Mouse (Mus musculus) heart, embryonic 10.5 days (tissue): ENCODE measurements around the gene Wdcp. TPM values are rescaled to one million over a fixed set of nuclear protein-coding genes. Genes with fewer than 3 reads are reported as not detected.
"Not testable (repeated sequence)": the region's sequence is repeated elsewhere in the genome, so short reads cannot be mapped to it uniquely, and the experiment has no call there.

Experiments
- DNase-seq: peaks from one replicate; pipeline ENCODE4 v3.0.0-alpha.2; 2017; ENCODE audit warnings: low spot score
- H3K27ac ChIP-seq: fragments of 300-500 bp; sonication (generic); 2 replicates; pipeline ENCODE4 v1.5.1; 2016; ENCODE audit warnings: mild to moderate bottlenecking
- H3K27me3 ChIP-seq: fragments of 300-500 bp; sonication (generic); 2 replicates; pipeline ENCODE4 v1.6.1; 2016; ENCODE audit warnings: mild to moderate bottlenecking; ENCODE audit not compliant: poor library complexity, insufficient read depth, severe bottlenecking
- H3K36me3 ChIP-seq: fragments of 300-500 bp; sonication (generic); 2 replicates; pipeline ENCODE4 v1.6.1; 2016; ENCODE audit warnings: mild to moderate bottlenecking, moderate library complexity
- H3K4me1 ChIP-seq: fragments of 300-500 bp; sonication (generic); 2 replicates; pipeline ENCODE4 v1.6.1; 2016; ENCODE audit warnings: mild to moderate bottlenecking
- H3K4me3 ChIP-seq: fragments of 300-500 bp; sonication (generic); 2 replicates; pipeline ENCODE4 v1.5.1; 2016; ENCODE audit warnings: mild to moderate bottlenecking, moderate library complexity
- H3K9me3 ChIP-seq: fragments of 300-500 bp; sonication (generic); 2 replicates; pipeline ENCODE4 v1.6.1; 2016; ENCODE audit warnings: mild to moderate bottlenecking, moderate library complexity
- WGBS: fragments of 180-500 bp; shearing (Covaris S2); methylation state at CpG from one replicate; pipeline ENCODE4 v1.1.7; 2016; 5-methylcytosine and 5-hydroxymethylcytosine counted together
- polyA plus RNA-seq: library from polyadenylated mRNA; unstranded; fragments of >200 nt; fragmentation: Nextera tagmentation; extraction: Ambion mirVana; gene quantifications from 2 replicates; pipeline ENCODE4 v1.2.1, GENCODE M21; 2016

Gene Wdcp
- polyA plus RNA-seq, 1 experiment from 2014 or later, result 18.4 TPM

- no peaks in the 10 kb centered on the region for H3K9me3 ChIP-seq
- no peaks in the 10 kb centered on the region for H3K27me3 ChIP-seq
- H3K27ac ChIP-seq, result peak overlapping the region; percentile 72
- H3K4me3 ChIP-seq, result peak overlapping the region; percentile 59
- 63% methylated on average over 6 of the region's 6 CpGs for WGBS
- no peak for DNase-seq
- H3K36me3 ChIP-seq, result peaks cover 4% of the 10 kb centered on the region; the same call in 1 of the 2 replicates
- H3K4me1 ChIP-seq, result peaks cover 32% of the 10 kb centered on the region
These were observed 30.4 kb downstream of the Wdcp start for GRCm38 (mm10) chr12:4873531-4873930.

GRCm38 (mm10) chr12:4874161-4874927 is 31.2 kb downstream of the Wdcp start, which contains the start of gene Mfsd2b:
TSS of gene Mfsd2b (minus strand) at chr12:4874359.
- Histone ChIP-seq H3K27ac (peak within 1 kb of the TSS; percentile 72), H3K9me3 (no peaks in the 10 kb centered on the region), H3K27me3 (no peaks in the 10 kb centered on the region), H3K4me1 (peaks cover 24% of the 10 kb centered on the region), H3K4me3 (peak within 1 kb of the TSS; percentile 59), H3K36me3 (peaks cover 12% of the 10 kb centered on the region)
- peak; percentile 94 for DNase-seq
- WGBS, result 4% methylated on average over 24 of the region's 24 CpGs

GRCm38 (mm10) chr12:4875623-4876022 is 32.5 kb downstream of the Wdcp start:
- Histone ChIP-seq H3K4me3 (no peak overlapping the region), H3K27ac (no peak overlapping the region), H3K36me3 (peaks cover 22% of the 10 kb centered on the region), H3K4me1 (peaks cover 21% of the 10 kb centered on the region), H3K27me3 (no peaks in the 10 kb centered on the region), H3K9me3 (no peaks in the 10 kb centered on the region)
- 85% methylated on average over 8 of the region's 8 CpGs for WGBS
- DNase-seq, result no peak

DNA sequence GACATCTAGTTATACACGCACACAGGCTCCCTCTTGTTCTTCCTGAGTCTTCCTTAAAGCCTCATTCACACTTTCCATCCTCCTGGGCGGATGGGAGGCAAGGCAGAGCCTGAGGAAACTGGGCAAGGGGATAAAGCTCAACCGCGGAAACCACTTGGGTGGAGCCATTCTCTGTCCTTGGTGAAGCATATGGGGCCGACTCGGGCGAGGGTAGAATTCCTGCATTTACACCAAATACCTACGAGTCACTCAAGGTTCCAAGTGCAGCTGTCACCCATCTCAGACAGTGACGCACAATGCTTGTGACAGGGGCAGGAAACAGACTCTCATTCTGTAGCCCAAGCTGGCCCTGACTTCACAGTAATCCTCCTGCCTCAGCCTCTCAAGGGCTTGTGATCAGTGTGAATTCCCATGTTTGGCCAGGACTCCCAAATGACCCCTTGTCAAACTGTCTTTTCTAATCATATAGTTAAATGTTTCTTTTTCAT is 35.2 kb downstream of the Wdcp start:
- no peak for DNase-seq
- Histone ChIP-seq H3K9me3 (no peaks in the 10 kb centered on the region), H3K36me3 (peaks cover 37% of the 10 kb centered on the region), H3K27ac (no peak overlapping the region), H3K4me3 (no peak overlapping the region), H3K4me1 (peaks cover 13% of the 10 kb centered on the region), H3K27me3 (no peaks in the 10 kb centered on the region)
- WGBS, result 66% methylated on average over 9 of the region's 9 CpGs

DNA sequence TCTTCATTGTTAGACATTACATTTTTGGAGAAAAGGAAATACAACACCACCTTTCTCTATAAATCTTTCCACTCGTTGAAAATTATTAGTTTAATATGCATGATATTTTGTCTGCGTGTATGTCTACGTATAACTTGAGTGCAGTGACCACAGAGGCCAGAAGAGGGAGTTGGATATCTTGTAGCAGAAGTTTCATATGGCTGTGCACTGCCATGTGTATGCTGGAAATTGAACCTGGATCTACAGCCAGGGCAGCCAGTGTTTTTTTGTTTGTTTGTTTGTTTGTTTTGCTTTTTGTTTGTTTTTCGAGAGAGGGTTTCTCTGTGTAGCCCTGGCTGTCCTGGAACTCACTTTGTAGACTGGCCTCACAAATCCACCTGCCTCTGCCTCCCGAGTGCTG is 35.9 kb downstream of the Wdcp start:
- Histone ChIP-seq H3K27me3 (no peaks in the 10 kb centered on the region), H3K9me3 (no peaks in the 10 kb centered on the region), H3K36me3 (peaks cover 40% of the 10 kb centered on the region), H3K4me1 (peaks cover 6% of the 10 kb centered on the region), H3K27ac (no peak overlapping the region), H3K4me3 (no peak overlapping the region)
- WGBS, result 90% methylated on average over 5 of the region's 5 CpGs
- no peak for DNase-seq

GRCm38 (mm10) chr12:4882086-4882485 is 39.0 kb downstream of the Wdcp start:
- H3K36me3 ChIP-seq, result peaks cover 46% of the 10 kb centered on the region
- H3K4me3 ChIP-seq, result no peak overlapping the region
- no peak for DNase-seq
- H3K27me3 ChIP-seq, result no peaks in the 10 kb centered on the region
- WGBS, result 81% methylated on average over 2 of the region's 2 CpGs
- no peak overlapping the region for H3K27ac ChIP-seq
- H3K4me1 ChIP-seq, result no peaks in the 10 kb centered on the region
- H3K9me3 ChIP-seq, result no peaks in the 10 kb centered on the region

GRCm38 (mm10) chr12:4885062-4885461 is 42.0 kb downstream of the Wdcp start:
- DNase-seq, result no peak
- no peaks in the 10 kb centered on the region for H3K9me3 ChIP-seq
- H3K27me3 ChIP-seq, result no peaks in the 10 kb centered on the region
- no peak overlapping the region for H3K27ac ChIP-seq
- 80% methylated on average over 1 of the region's 1 CpGs for WGBS
- peaks cover 9% of the 10 kb centered on the region; the same call in 1 of the 2 replicates for H3K4me1 ChIP-seq
- H3K4me3 ChIP-seq, result no peak overlapping the region
- peaks cover 27% of the 10 kb centered on the region for H3K36me3 ChIP-seq

- H3K27ac ChIP-seq, H3K4me3 ChIP-seq, H3K27me3 ChIP-seq, H3K9me3 ChIP-seq, H3K4me1 ChIP-seq, DNase-seq: not testable (repeated sequence)
- WGBS, result 97% methylated on average over 4 of the region's 4 CpGs
- peaks cover 20% of the 10 kb centered on the region for H3K36me3 ChIP-seq
These were observed 43.5 kb downstream of the Wdcp start for GRCm38 (mm10) chr12:4886581-4886980.

DNA sequence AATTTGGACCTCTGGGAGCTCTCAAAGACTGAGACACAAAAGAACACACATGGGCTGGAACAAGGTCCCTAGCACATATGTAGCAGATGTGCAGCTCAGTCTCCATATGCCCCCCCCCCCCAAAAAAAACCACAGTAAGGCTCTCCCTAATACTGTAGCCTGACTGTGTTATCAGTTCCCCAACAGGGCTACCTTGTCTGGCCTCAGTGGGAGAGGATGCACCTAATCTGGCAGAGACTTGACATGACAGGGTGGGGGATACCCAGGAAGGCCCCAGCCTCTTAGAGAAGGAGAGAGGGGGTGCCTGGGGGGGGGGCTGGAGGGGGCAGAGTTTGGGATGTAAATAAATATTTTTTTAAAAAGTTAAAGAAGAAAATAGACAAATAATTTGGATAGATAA is 45.6 kb downstream of the Wdcp start:
- Histone ChIP-seq H3K27ac (no peak overlapping the region), H3K9me3 (no peaks in the 10 kb centered on the region)
- DNase-seq, result no peak

GRCm38 (mm10) chr12:4889251-4889650 is 46.1 kb downstream of the Wdcp start:
- Histone ChIP-seq H3K4me3 (no peak overlapping the region), H3K36me3 (peaks cover 11% of the 10 kb centered on the region; the same call in 1 of the 2 replicates), H3K9me3 (no peaks in the 10 kb centered on the region), H3K4me1 (peaks cover 9% of the 10 kb centered on the region; the same call in 1 of the 2 replicates), H3K27ac (no peak overlapping the region), H3K27me3 (no peaks in the 10 kb centered on the region)
- DNase-seq, result no peak
- WGBS, result 49% methylated on average over 2 of the region's 2 CpGs

More for the DNA sequence above, 45.6 kb downstream of the Wdcp start:
- H3K4me3 ChIP-seq, result no peak overlapping the region
- H3K27me3 ChIP-seq, result no peaks in the 10 kb centered on the region
- H3K4me1 ChIP-seq, result peaks cover 9% of the 10 kb centered on the region; the same call in 1 of the 2 replicates
- peaks cover 6% of the 10 kb centered on the region; the same call in 1 of the 2 replicates for H3K36me3 ChIP-seq

DNA sequence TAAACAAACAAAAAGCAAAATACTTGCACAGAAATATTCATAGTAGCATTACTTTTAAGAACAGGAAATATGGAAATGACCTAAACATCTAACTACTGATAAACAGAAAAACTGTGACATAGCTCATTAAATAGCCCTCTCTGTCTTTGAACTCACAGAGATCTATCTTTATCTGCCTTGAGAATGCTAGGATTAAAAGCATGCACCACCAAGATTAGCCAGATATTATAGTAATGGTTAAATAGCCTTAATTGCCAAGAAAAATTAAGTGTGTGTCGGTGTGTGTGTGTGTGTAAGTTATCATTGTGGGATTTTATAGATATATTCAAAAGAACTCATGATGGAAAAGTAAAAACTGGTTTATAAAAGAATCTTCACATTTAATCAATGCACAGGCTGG is 46.8 kb downstream of the Wdcp start:
- peaks cover 12% of the 10 kb centered on the region; the same call in 1 of the 2 replicates for H3K36me3 ChIP-seq
- no peak for DNase-seq
- no peaks in the 10 kb centered on the region for H3K27me3 ChIP-seq
- H3K9me3 ChIP-seq, result no peaks in the 10 kb centered on the region
- H3K4me1 ChIP-seq, result peaks cover 9% of the 10 kb centered on the region; the same call in 1 of the 2 replicates
- no peak overlapping the region for H3K4me3 ChIP-seq
- WGBS, result 95% methylated on average over 1 of the region's 1 CpGs
- H3K27ac ChIP-seq, result no peak overlapping the region

DNA sequence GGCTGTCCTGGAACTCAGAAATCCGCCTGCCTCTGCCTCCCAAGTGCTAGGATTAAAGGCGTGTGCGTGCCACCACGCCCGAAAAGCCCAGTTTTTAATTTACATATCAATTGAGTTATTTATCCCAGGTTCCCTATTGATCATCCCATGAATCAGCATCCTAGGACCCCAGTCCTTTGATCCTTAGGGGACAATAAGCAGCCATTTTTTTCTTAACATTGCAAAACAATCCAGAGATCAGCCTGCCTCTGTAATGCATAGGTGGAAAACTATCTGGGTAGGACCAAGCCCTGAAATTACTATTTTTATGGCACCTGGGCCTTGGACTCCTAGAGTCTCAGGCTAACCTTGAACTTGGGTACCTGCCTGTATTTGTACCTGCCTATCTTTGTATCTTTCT is 54.9 kb downstream of the Wdcp start:
- no peak for DNase-seq
- H3K27me3 ChIP-seq, result no peaks in the 10 kb centered on the region
- H3K4me3 ChIP-seq, result no peak overlapping the region
- WGBS, result 91% methylated on average over 5 of the region's 5 CpGs
- H3K27ac ChIP-seq, result no peak overlapping the region
- H3K36me3 ChIP-seq, result peaks cover 19% of the 10 kb centered on the region; the same call in 1 of the 2 replicates
- H3K9me3 ChIP-seq, result no peaks in the 10 kb centered on the region
- no peaks in the 10 kb centered on the region for H3K4me1 ChIP-seq

DNA sequence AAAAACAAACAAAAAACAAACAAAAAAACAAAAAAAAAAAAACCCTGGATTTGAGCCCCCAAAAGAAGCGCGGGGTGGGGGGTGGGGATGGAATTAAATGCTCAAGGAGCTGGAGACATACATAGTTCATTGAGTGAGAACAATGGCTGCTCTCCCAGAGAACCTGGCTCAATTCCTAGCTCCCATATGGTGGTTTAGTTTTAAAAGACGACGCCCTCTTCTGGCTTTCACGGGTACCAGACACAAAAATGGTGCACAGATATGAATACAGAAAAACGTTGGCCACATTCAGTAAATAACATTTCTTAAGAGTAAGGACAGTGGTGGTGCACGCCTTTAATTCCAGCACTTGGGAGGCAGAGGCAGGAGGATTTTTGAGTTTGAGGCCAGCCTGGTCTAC is 62.8 kb downstream of the Wdcp start:
- WGBS, result 74% methylated on average over 7 of the region's 7 CpGs
- DNase-seq, result no peak
- Histone ChIP-seq H3K36me3 (peaks cover 4% of the 10 kb centered on the region; the same call in 1 of the 2 replicates), H3K27ac (no peak overlapping the region), H3K27me3 (no peaks in the 10 kb centered on the region), H3K4me3 (no peak overlapping the region; the same call in 1 of the 2 replicates), H3K4me1 (no peaks in the 10 kb centered on the region), H3K9me3 (no peaks in the 10 kb centered on the region)
